Mouse (Mus musculus) small intestine, adult 2 months (tissue): Measurements from ENCODE around the gene Ift43. TPM values are rescaled to one million over a fixed set of nuclear protein-coding genes. Genes with fewer than 3 reads are reported as not detected.

ENCODE experiments used
- H3K27ac ChIP-seq: fragments of 200-500 bp; 2 replicates; pipeline ENCODE4 v1.5.1; 2012; ENCODE audit warnings: low read depth, low read length, control low read depth, inconsistent platforms; ENCODE audit not compliant: insufficient read depth
- H3K27me3 ChIP-seq: fragments of 200-500 bp; 2 replicates; pipeline ENCODE4 v1.6.1; 2012; ENCODE audit warnings: mild to moderate bottlenecking, moderate library complexity, low read length, inconsistent platforms; ENCODE audit not compliant: control insufficient read depth, insufficient read depth
- H3K36me3 ChIP-seq: fragments of 200-500 bp; 2 replicates; pipeline ENCODE4 v1.6.1; 2012; ENCODE audit warnings: mild to moderate bottlenecking, low read length, control low read depth, inconsistent platforms; ENCODE audit not compliant: control insufficient read depth, insufficient read depth
- H3K4me1 ChIP-seq: fragments of 200-500 bp; 2 replicates; pipeline ENCODE4 v1.6.1; 2012; ENCODE audit warnings: low read length, inconsistent platforms, mixed read lengths; ENCODE audit not compliant: control insufficient read depth, insufficient read depth, insufficient read length
- H3K4me3 ChIP-seq: fragments of 200-500 bp; 2 replicates; pipeline ENCODE4 v1.5.1; 2012; ENCODE audit warnings: low read depth, mild to moderate bottlenecking, control low read depth, inconsistent platforms, low read length, moderate library complexity
- CTCF ChIP-seq: fragments of 200-500 bp; IDR thresholded peaks from 2 replicates; pipeline ENCODE4 v1.5.1; 2012; ENCODE audit warnings: low read depth, mild to moderate bottlenecking, control low read depth, inconsistent platforms, low read length, moderate library complexity, mixed read lengths; ENCODE audit not compliant: insufficient replicate concordance, insufficient read length; ENCODE audit errors: extremely low read depth
- POLR2A ChIP-seq: fragments of 200-500 bp; IDR thresholded peaks from 2 replicates; pipeline ENCODE4 v1.6.1; 2012; ENCODE audit warnings: low read depth, mild to moderate bottlenecking, control low read depth, inconsistent platforms, low read length, moderate library complexity
- WGBS: fragments of 180-500 bp; shearing (Covaris S2); methylation state at CpG from one replicate; pipeline ENCODE4 v1.1.7; 2018; 5-methylcytosine and 5-hydroxymethylcytosine counted together
- polyA plus RNA-seq: library from polyadenylated mRNA; depleted of rRNA; stranded (reverse); fragments of >200 nt; gene quantifications from 2 replicates; pipeline ENCODE4 v1.2.3, GENCODE M21; 2012

The Ift43 gene
- polyA plus RNA-seq, 1 experiment = 15.2 TPM

DNA sequence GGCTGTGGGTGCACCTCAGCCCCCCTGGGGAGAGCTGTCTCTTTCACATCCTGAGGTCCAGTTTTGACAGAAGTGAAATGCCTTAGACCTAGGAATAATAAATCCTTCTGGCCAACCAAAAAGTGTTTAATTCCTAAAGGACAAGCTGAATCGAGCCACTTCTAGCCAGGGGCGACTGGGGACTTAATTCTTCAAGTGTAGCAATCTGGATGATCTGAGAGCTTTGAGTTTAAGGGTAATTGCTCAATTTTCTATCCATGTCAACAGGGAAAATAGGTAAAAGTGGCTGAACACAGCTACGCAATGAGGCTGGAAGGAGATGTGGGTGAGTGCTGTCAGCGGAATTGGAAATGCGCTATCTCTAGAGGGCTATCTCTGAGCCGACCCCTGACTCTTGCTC, 65.9 kb downstream of the Ift43 start:
- H3K4me3 ChIP-seq = no peak overlapping the region
- 85% methylated on average over 6 of the region's 6 CpGs for WGBS
- TF ChIP-seq POLR2A (no peak), CTCF (no peak)
- H3K27me3 ChIP-seq = no peaks in the 10 kb centered on the region
- no peaks in the 10 kb centered on the region for H3K4me1 ChIP-seq
- H3K36me3 ChIP-seq = no peaks in the 10 kb centered on the region; the same call in 1 of the 2 replicates
- no peak overlapping the region for H3K27ac ChIP-seq

DNA sequence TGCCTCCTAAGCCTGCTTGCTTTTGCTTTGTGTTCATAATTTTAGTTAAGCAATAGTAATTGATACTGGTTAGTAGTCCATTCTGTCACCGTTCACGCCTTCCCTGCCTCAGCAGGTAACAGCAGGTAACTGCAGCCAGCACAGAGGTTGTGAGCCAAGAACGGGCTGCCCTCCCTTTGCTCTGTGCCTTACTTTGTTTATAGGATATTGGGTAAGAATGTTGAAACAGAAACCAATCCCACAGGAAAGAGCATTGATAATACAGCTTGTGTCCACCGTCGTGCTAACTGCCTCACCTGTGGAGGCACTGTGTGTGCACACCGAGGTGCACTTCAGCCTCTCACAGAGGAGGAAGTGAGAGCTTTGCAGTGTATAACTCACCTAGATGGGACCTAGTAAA, 66.7 kb downstream of the Ift43 start:
- Histone ChIP-seq H3K27ac (no peak overlapping the region), H3K27me3 (no peaks in the 10 kb centered on the region), H3K4me1 (no peaks in the 10 kb centered on the region), H3K36me3 (no peaks in the 10 kb centered on the region; the same call in 1 of the 2 replicates), H3K4me3 (no peak overlapping the region)
- TF ChIP-seq CTCF (no peak), POLR2A (no peak)
- 60% methylated on average over 6 of the region's 6 CpGs for WGBS

DNA sequence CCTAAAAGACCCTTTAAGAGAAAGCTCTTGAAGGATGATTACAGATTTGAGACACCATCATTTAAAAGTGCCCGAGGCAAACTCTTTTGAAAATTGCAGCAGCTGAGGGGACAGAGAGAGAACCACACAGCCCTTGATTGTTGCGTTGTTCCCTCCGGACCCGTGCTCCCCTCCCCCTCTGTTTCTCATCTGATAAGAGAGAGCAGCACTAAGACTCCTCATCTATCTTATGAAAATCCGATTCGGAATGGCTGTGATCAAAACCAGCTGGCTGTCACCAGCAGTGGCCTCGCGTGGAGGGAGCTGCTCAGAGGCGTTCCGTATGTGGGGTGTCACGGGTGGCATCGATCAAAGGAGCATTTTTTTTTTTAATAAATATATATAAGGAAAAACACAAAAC, 69.6 kb downstream of the Ift43 start:
- 76% methylated on average over 12 of the region's 12 CpGs for WGBS
- Histone ChIP-seq H3K27ac (no peak overlapping the region), H3K4me3 (no peak overlapping the region), H3K27me3 (no peaks in the 10 kb centered on the region), H3K36me3 (no peaks in the 10 kb centered on the region; the same call in 1 of the 2 replicates), H3K4me1 (no peaks in the 10 kb centered on the region)
- TF ChIP-seq POLR2A (no peak), CTCF (no peak)

DNA sequence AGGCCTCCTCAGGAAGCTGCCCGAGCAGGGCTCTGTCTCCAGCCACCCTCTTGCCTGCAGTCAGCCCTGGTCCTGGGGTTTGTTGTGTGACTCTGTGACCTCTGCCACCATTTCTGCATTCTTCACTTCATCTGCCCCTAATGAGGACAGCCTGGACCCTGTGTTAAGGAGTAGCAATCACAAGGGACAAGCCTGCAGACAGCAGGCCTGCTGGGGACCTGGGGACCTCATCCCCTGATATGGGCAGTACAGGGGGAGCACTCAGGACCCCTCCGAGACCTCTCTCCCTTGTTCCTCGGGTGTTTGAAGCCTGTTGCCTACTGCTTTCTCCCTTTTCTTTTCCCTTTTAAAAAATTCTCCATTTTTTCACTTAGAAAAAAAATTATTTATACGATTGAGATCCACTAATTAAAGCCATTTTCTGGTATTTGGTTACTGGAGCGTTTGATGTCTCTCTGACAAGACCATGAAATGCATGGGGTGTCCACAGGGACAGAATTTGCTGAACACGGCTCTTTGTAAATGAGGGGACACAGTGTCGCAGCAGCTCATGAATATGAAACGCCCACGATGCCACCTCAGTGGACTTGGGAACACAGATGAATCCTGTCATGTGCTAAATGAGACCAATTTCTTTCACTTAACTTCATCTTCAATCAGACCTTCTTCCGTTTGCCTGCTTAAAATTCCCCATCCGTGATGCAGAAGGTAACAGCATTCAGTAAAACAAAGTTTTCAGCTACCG, 71.0 kb downstream of the Ift43 start:
- no peak overlapping the region for H3K4me3 ChIP-seq
- H3K36me3 ChIP-seq = no peaks in the 10 kb centered on the region
- no peaks in the 10 kb centered on the region for H3K27me3 ChIP-seq
- WGBS = 92% methylated on average over 12 of the region's 12 CpGs
- H3K4me1 ChIP-seq = no peaks in the 10 kb centered on the region
- TF ChIP-seq CTCF = no peak
- no peak for TF ChIP-seq POLR2A
- no peak overlapping the region for H3K27ac ChIP-seq

DNA sequence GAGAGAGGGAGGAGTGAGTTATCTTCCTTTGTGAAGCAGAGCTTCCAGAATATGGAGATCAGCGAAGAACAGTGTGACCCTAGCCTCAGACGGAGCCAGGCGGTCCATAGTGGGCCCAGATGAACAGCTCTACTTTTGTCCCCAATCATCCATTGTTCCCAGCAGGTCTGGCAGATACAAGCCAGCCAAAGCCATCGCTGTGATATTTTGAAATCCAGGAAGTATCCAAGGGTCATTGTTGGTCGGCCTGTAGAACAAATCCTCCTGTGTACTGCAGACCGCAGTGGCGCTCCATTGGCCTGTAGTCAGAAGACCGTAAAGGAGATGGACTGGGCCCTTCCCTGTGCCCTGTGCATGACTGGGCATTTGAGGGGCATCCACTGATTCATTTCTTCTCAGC, 72.8 kb downstream of the Ift43 start:
- no peak overlapping the region for H3K27ac ChIP-seq
- no peaks in the 10 kb centered on the region for H3K27me3 ChIP-seq
- TF ChIP-seq CTCF (no peak), POLR2A (no peak)
- H3K4me3 ChIP-seq = no peak overlapping the region
- 86% methylated on average over 8 of the region's 8 CpGs for WGBS
- no peaks in the 10 kb centered on the region for H3K4me1 ChIP-seq
- no peaks in the 10 kb centered on the region for H3K36me3 ChIP-seq

DNA sequence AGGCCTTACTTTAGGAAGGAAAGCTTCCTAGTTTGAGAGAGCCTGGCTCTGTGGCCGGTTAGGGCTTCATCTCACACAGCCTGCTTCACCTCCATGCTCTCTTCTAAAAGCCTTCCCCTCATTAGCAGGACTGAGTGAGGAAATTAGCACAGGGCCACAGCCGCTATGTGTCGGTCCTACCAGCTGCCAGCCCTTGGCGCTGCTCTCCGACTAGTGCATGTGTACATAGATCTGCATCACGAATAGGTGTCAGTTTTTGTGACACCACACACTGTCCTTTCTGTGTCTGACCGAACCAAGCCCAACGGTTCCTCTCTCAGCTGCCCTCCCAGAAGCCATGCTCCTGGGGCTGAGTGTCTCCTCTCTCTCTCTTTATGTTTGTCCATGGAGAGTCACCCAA, 74.8 kb downstream of the Ift43 start:
- no peaks in the 10 kb centered on the region for H3K36me3 ChIP-seq
- H3K4me3 ChIP-seq = no peak overlapping the region
- no peaks in the 10 kb centered on the region for H3K27me3 ChIP-seq
- TF ChIP-seq CTCF (no peak), POLR2A (no peak)
- no peaks in the 10 kb centered on the region for H3K4me1 ChIP-seq
- WGBS = 88% methylated on average over 8 of the region's 8 CpGs
- H3K27ac ChIP-seq = no peak overlapping the region

DNA sequence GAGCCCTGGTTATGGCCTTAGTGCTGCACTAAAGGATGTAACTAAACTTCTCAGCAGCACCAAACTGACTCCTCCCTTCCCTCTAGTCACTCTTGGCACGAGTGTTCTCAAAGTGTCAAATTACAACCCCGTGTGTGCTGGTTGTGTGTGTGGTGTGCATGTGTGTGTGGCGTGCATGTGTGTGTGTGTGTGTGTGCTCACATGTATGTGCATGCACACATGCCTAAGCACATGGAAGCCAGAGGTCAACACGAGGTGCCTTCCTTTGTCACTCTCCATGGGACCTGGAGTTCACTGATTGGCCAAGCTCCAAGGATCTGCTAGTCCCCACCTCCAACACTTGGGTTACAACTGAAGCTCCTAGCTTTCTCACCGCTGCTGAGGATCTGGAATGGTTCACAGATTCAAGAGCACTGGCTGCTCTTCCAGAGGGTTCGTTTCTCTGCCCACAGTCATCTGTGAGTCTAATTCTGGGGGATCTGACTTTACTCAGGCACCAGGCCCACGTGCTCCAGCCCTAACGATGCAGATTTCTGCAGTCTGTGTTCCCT, 75.6 kb downstream of the Ift43 start:
- H3K4me3 ChIP-seq = no peak overlapping the region
- no peak overlapping the region for H3K27ac ChIP-seq
- H3K36me3 ChIP-seq = no peaks in the 10 kb centered on the region
- 35% methylated on average over 8 of the region's 8 CpGs for WGBS
- no peaks in the 10 kb centered on the region for H3K4me1 ChIP-seq
- no peaks in the 10 kb centered on the region for H3K27me3 ChIP-seq
- TF ChIP-seq POLR2A (no peak), CTCF (no peak)
